13 mouse cellular contexts compared by ENCODE assay signal in the genomic region with DNA sequence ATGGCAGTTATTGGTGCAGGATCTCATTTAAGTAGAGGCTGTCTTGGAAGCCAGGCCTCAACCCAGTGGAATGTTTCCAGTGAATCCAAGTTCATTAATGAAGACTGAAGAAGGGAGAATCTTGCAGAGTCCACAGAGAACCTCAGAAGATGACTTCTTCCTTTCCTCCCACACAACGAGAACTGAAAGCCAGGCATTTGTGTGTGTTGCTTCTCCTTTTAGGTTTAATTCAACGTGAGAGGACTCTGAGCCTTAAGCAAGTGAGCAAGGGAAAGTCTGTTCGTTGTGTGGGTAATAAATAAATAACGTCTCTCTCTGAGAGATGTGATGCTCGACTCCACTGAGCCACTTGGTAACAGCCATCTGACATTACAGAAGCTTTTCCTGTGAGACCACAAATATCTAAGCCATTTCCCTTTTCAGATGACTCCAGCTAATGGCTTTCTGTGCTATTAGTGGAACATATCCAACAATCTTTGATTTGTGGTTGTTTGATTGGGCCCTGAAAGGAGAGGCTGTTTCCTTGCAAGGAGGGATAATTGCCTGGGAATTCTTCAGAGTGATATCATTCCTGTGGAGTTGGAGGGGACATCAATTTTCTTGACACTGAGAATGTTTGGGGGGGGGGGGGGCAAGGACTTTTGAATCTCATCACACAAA.
A peak's percentile ranks its signal among the peaks of the same experiment; 100 is the strongest.
DNase-seq lines count a peak whose midpoint lies in the region; ATAC-seq lines count a peak whose summit lies in the region.
"Had no signal": no experiment of that assay in that cellular context is flagged by ENCODE, and none has a peak within 500 bp of the region (broad histone marks: within the 10 kb centered on the region; RNA-seq: fewer than 3 reads in every experiment).

No protein-coding gene starts in this region.

- no peak overlapping the region for H3K4me2 ChIP-seq in neural tube, embryonic 13.5 days
- H3K4me2 ChIP-seq in neural tube, embryonic 15.5 days = no peak overlapping the region
- H3K4me2 ChIP-seq in intestine, embryonic 16.5 days (ENCODE audit: low read depth, low read length) = no peak overlapping the region
- no peak overlapping the region for H3K4me2 ChIP-seq in hindbrain, embryonic 16.5 days (ENCODE audit: low read length)
- H3K4me2 ChIP-seq: liver, embryonic 13.5 days had no signal

- DNase-seq in heart, adult 9 months (ENCODE audit: low spot score in 2 of 2) = peak; percentile 7 to 41
- no peak for DNase-seq in heart, postnatal 4 days
- peak; percentile 23 for DNase-seq in skeletal muscle tissue, adult 2 months (ENCODE audit: low read depth, low spot score)
- no peak for DNase-seq in urinary bladder, adult 2 months (ENCODE audit: low spot score)
- DNase-seq: adrenal gland, adult 8-10 months; cerebellum, postnatal 36 days; liver, embryonic 13.5 days; thymus, postnatal 36 days had no signal

- peaks cover 5% of the 10 kb centered on the region; the same call in 1 of the 2 replicates for H3K4me1 ChIP-seq in neural tube, embryonic 13.5 days (replicated peaks)
- H3K4me1 ChIP-seq in neural tube, embryonic 15.5 days = no peaks in the 10 kb centered on the region
- no peaks in the 10 kb centered on the region for H3K4me1 ChIP-seq in intestine, embryonic 16.5 days (ENCODE audit: control insufficient read depth, insufficient read depth, low read length)
- H3K4me1 ChIP-seq in hindbrain, embryonic 16.5 days (ENCODE audit: control insufficient read depth, insufficient read depth, low read depth, low read length) = no peaks in the 10 kb centered on the region
- H3K4me1 ChIP-seq: liver, embryonic 13.5 days had no signal

- 0 out of 2 replicates have a peak, but pooled peaks have one; percentile 26 for ATAC-seq in neural tube, embryonic 13.5 days (ENCODE audit: low read depth)
- ATAC-seq in neural tube, embryonic 15.5 days (ENCODE audit: low FRiP score) = no peak
- peak; percentile 62 for ATAC-seq in intestine, embryonic 16.5 days
- ATAC-seq in hindbrain, embryonic 16.5 days = no peak

- H3K4me3 ChIP-seq in neural tube, embryonic 13.5 days = no peak overlapping the region
- no peak overlapping the region for H3K4me3 ChIP-seq in neural tube, embryonic 15.5 days (replicated peaks)
- no peak overlapping the region for H3K4me3 ChIP-seq in intestine, embryonic 16.5 days (ENCODE audit: low read length)
- no peak overlapping the region for H3K4me3 ChIP-seq in hindbrain, embryonic 16.5 days (ENCODE audit: low read length)
- H3K4me3 ChIP-seq: liver, embryonic 13.5 days; megakaryocyte, embryonic 14.5 days had no signal

- no peaks in the 10 kb centered on the region for H3K36me3 ChIP-seq in neural tube, embryonic 13.5 days
- H3K36me3 ChIP-seq in neural tube, embryonic 15.5 days = no peaks in the 10 kb centered on the region
- H3K36me3 ChIP-seq in intestine, embryonic 16.5 days (ENCODE audit: control insufficient read depth, insufficient read depth, low read length) = no peaks in the 10 kb centered on the region
- no peaks in the 10 kb centered on the region for H3K36me3 ChIP-seq in hindbrain, embryonic 16.5 days (ENCODE audit: control insufficient read depth, insufficient read depth, low read length)
- H3K36me3 ChIP-seq: liver, embryonic 13.5 days had no signal

- H3K9ac ChIP-seq in neural tube, embryonic 13.5 days = no peak overlapping the region
- no peak overlapping the region for H3K9ac ChIP-seq in neural tube, embryonic 15.5 days (replicated peaks)
- no peak overlapping the region for H3K9ac ChIP-seq in intestine, embryonic 16.5 days (ENCODE audit: low read depth, low read length)
- no peak overlapping the region for H3K9ac ChIP-seq in hindbrain, embryonic 16.5 days (ENCODE audit: low read depth, low read length)
- H3K9ac ChIP-seq: liver, embryonic 13.5 days had no signal

- 39% methylated on average over 5 of the region's 5 CpGs for WGBS in neural tube, embryonic 13.5 days
- 31% methylated on average over 5 of the region's 5 CpGs for WGBS in neural tube, embryonic 15.5 days
- WGBS in intestine, embryonic 16.5 days = 26% methylated on average over 5 of the region's 5 CpGs
- WGBS in hindbrain, embryonic 16.5 days = 60% methylated on average over 5 of the region's 5 CpGs

- H3K27ac ChIP-seq in neural tube, embryonic 13.5 days (replicated peaks) = peak overlapping the region; percentile 35; the same call in 1 of the 2 replicates
- no peak overlapping the region for H3K27ac ChIP-seq in neural tube, embryonic 15.5 days (replicated peaks)
- H3K27ac ChIP-seq in intestine, embryonic 16.5 days (ENCODE audit: low read length) = peak overlapping the region; percentile 20
- H3K27ac ChIP-seq in hindbrain, embryonic 16.5 days (ENCODE audit: low read depth, low read length) = no peak overlapping the region
- H3K27ac ChIP-seq: liver, embryonic 13.5 days had no signal

- no peaks in the 10 kb centered on the region for H3K27me3 ChIP-seq in neural tube, embryonic 13.5 days
- no peaks in the 10 kb centered on the region for H3K27me3 ChIP-seq in neural tube, embryonic 15.5 days (replicated peaks)
- no peaks in the 10 kb centered on the region for H3K27me3 ChIP-seq in intestine, embryonic 16.5 days (replicated peaks; ENCODE audit: control insufficient read depth, insufficient read depth, low read length)
- H3K27me3 ChIP-seq in hindbrain, embryonic 16.5 days (replicated peaks; ENCODE audit: control insufficient read depth, insufficient read depth, low read length) = no peaks in the 10 kb centered on the region
- H3K27me3 ChIP-seq: liver, embryonic 13.5 days had no signal

- no peaks in the 10 kb centered on the region for H3K9me3 ChIP-seq in neural tube, embryonic 13.5 days
- H3K9me3 ChIP-seq in neural tube, embryonic 15.5 days (replicated peaks) = no peaks in the 10 kb centered on the region
- H3K9me3 ChIP-seq in intestine, embryonic 16.5 days (ENCODE audit: control insufficient read depth, low read length) = no peaks in the 10 kb centered on the region
- no peaks in the 10 kb centered on the region for H3K9me3 ChIP-seq in hindbrain, embryonic 16.5 days (ENCODE audit: control insufficient read depth, low read length)
- H3K9me3 ChIP-seq: liver, embryonic 13.5 days; megakaryocyte, embryonic 14.5 days had no signal

Comparison
In these comparisons a context has a peak if more than half of its experiments do, and no peak if none do; other contexts are left out.
1. DNase-seq: peak in heart, adult 9 months (2 of 2) and skeletal muscle tissue, adult 2 months (single experiment); none in heart, postnatal 4 days (single experiment) and urinary bladder, adult 2 months (single experiment).
2. ATAC-seq: peak in neural tube, embryonic 13.5 days (single experiment) and intestine, embryonic 16.5 days (single experiment); none in neural tube, embryonic 15.5 days (single experiment) and hindbrain, embryonic 16.5 days (single experiment).
3. H3K27ac ChIP-seq: peak in neural tube, embryonic 13.5 days (single experiment) and intestine, embryonic 16.5 days (single experiment); none in neural tube, embryonic 15.5 days (single experiment) and hindbrain, embryonic 16.5 days (single experiment).